Mouse (Mus musculus) kidney, postnatal 0 days (tissue): Measurements from ENCODE around the gene Mxra7. TPM values are rescaled to one million over a fixed set of nuclear protein-coding genes. Genes with fewer than 3 reads are reported as not detected.

ENCODE experiments used
- ATAC-seq: fragments of 200-750 bp; cut with Nextera tagmentation; replicated peaks from 2 replicates; pipeline ENCODE4 v1.8.0; 2017; ENCODE audit warnings: low read depth, moderate number of reproducible peaks, moderate TSS enrichment, moderate library complexity; ENCODE audit not compliant: low FRiP score
- DNase-seq: peaks from one replicate; pipeline ENCODE4 v3.0.0-alpha.2; 2016; ENCODE audit warnings: low spot score
- H3K27ac ChIP-seq: fragments of 300-500 bp; sonication (generic); 2 replicates; pipeline ENCODE4 v1.5.1; 2014; ENCODE audit warnings: mild to moderate bottlenecking
- H3K27me3 ChIP-seq: fragments of 300-500 bp; sonication (generic); 2 replicates; pipeline ENCODE4 v1.6.1; 2014; ENCODE audit warnings: low read length, mixed read lengths; ENCODE audit not compliant: insufficient read depth
- H3K36me3 ChIP-seq: fragments of 300-500 bp; sonication (generic); 2 replicates; pipeline ENCODE4 v1.6.1; 2014; ENCODE audit warnings: low read length, mixed read lengths; ENCODE audit not compliant: insufficient read depth
- H3K4me1 ChIP-seq: fragments of 300-500 bp; sonication (generic); replicated peaks from 2 replicates; pipeline ENCODE4 v1.6.1; 2014; ENCODE audit warnings: antibody characterized with exemption, low read length, mixed read lengths; ENCODE audit not compliant: insufficient read depth
- H3K4me2 ChIP-seq: fragments of 300-500 bp; sonication (generic); 2 replicates; pipeline ENCODE4 v1.6.1; 2014; ENCODE audit warnings: mild to moderate bottlenecking, low read length, moderate library complexity, mixed read lengths
- H3K4me3 ChIP-seq: fragments of 300-500 bp; sonication (generic); replicated peaks from 2 replicates; pipeline ENCODE4 v1.5.1; 2014; ENCODE audit warnings: low read depth, low read length
- H3K9ac ChIP-seq: fragments of 300-500 bp; sonication (generic); 2 replicates; pipeline ENCODE4 v1.6.1; 2014; ENCODE audit warnings: low read depth, low read length
- H3K9me3 ChIP-seq: fragments of 300-500 bp; sonication (generic); replicated peaks from 2 replicates; pipeline ENCODE4 v1.6.1; 2016; ENCODE audit warnings: low read length, inconsistent platforms, mixed read lengths
- CTCF ChIP-seq: IDR thresholded peaks from 2 replicates; pipeline ENCODE4 v1.5.1; 2016; ENCODE audit warnings: antibody characterized with exemption, low read depth, mild to moderate bottlenecking, moderate library complexity
- WGBS: fragments of 180-500 bp; shearing (Covaris S2); extraction: QIAGEN DNeasy Blood & Tissue Kit; methylation state at CpG from one replicate; pipeline ENCODE4 v1.1.7; 2014; 5-methylcytosine and 5-hydroxymethylcytosine counted together
- polyA plus RNA-seq: library from polyadenylated mRNA; unstranded; fragments of >200 nt; fragmentation: Nextera tagmentation; extraction: Ambion mirVana; gene quantifications from 2 replicates; pipeline ENCODE4 v1.2.1, GENCODE M21; 2015

Mxra7 gene
- polyA plus RNA-seq, 1 experiment from 2014 or later = 17.6 TPM

DNA sequence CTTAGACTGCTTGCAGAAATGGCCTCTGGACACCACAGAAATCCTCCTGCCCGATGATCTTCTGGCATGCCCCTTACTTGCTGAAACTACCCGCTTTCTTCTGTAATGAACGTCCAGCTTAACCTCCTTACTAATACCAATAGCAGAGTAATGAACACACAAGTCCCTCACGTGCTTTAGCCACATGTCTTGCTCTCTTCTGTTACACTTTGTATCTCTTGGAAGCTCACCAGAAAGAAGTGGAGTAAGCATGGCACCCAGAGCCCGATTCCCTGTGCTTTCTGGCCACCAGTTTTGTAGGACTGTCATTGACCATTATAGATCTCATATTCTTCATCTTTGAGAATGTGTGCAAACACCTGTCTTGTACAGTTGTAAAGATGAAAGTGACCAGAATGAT, 58.0 kb downstream of the Mxra7 start:
- ATAC-seq = no peak

DNA sequence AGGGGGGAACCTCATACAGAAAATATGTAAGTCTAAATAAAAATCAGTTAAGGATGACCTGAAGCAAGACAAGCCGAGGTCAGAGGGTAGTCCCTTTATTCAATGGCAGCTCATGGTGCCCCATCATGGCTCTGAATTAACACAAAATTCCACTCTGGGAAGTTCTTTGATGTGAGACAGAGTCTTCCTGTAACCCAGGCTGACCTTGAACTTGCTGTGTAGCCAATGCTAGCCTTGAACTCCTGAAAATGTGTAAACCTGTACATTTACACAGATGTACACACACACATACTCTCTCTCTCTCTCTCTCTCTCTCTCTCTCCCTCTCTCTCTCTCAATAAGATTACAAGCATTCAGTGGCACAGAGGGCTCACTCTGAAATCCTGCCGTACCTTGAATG, 62.9 kb downstream of the Mxra7 start:
- no peak overlapping the region for H3K4me2 ChIP-seq
- no peaks in the 10 kb centered on the region for H3K9me3 ChIP-seq
- H3K27ac ChIP-seq = no peak overlapping the region
- no peak for ATAC-seq
- 93% methylated on average over 2 of the region's 2 CpGs for WGBS
- no peaks in the 10 kb centered on the region for H3K36me3 ChIP-seq
- no peaks in the 10 kb centered on the region for H3K4me1 ChIP-seq
- no peak overlapping the region for H3K4me3 ChIP-seq
- DNase-seq = no peak
- TF ChIP-seq CTCF = no peak
- no peak overlapping the region for H3K9ac ChIP-seq
- H3K27me3 ChIP-seq = no peaks in the 10 kb centered on the region

More for the DNA sequence above, 58.0 kb downstream of the Mxra7 start:
- no peak for DNase-seq
- no peak for TF ChIP-seq CTCF
- Histone ChIP-seq H3K36me3 (no peaks in the 10 kb centered on the region), H3K27me3 (no peaks in the 10 kb centered on the region), H3K27ac (no peak overlapping the region), H3K4me3 (no peak overlapping the region), H3K4me1 (no peaks in the 10 kb centered on the region), H3K9ac (no peak overlapping the region), H3K9me3 (no peaks in the 10 kb centered on the region), H3K4me2 (no peak overlapping the region)
- 90% methylated on average over 5 of the region's 5 CpGs for WGBS

DNA sequence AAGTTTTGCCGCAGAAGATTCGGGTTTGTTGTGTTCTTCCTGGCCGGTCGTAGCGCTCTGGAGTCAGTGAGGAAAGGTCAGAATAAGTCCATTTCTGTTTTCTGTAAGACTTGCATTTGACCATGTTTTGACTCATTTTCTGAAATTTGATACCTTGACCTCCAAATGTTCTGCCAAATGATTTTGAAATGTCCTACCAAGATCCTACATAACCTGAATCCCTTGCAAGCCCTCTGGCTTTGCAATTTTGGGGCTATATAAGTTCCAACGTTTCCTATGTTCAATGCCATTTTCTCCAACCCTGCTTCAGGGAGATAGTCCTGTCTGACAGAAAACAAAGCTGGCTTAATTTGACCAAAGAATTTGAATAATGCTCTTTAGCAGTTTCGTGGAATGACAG, 63.5 kb downstream of the Mxra7 start:
- WGBS = 91% methylated on average over 7 of the region's 7 CpGs
- DNase-seq = no peak
- Histone ChIP-seq H3K4me1 (no peaks in the 10 kb centered on the region), H3K27ac (no peak overlapping the region), H3K4me2 (no peak overlapping the region), H3K27me3 (no peaks in the 10 kb centered on the region), H3K36me3 (no peaks in the 10 kb centered on the region), H3K9ac (no peak overlapping the region), H3K4me3 (no peak overlapping the region), H3K9me3 (no peaks in the 10 kb centered on the region)
- no peak for TF ChIP-seq CTCF
- ATAC-seq = no peak

DNA sequence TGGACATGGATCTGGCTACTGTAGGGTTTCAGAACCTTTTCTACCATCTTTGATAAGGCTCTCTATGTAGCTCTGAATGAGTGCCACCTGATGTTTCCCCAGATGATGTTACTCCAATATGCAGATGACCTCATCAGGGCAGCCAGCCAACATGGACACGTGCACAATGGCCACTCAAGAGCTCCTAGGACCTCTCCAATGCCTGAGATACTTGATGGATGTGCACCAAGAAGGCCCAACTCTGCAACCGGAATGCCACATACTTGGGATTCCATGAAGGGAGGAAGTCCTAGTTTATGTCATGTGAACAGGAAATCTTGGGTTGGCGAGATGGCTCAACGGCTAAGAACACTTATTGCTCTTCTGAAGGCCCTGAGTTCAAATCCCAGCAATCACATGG, 72.7 kb downstream of the Mxra7 start:
- ATAC-seq (no peak), DNase-seq (no peak)
- no peaks in the 10 kb centered on the region for H3K27me3 ChIP-seq
- H3K4me3 ChIP-seq = no peak overlapping the region
- H3K27ac ChIP-seq = no peak overlapping the region
- H3K9ac ChIP-seq = no peak overlapping the region
- WGBS = 80% methylated on average over 4 of the region's 4 CpGs
- H3K4me1 ChIP-seq = no peaks in the 10 kb centered on the region
- H3K36me3 ChIP-seq = no peaks in the 10 kb centered on the region
- no peak for TF ChIP-seq CTCF
- no peaks in the 10 kb centered on the region for H3K9me3 ChIP-seq
- no peak overlapping the region for H3K4me2 ChIP-seq

DNA sequence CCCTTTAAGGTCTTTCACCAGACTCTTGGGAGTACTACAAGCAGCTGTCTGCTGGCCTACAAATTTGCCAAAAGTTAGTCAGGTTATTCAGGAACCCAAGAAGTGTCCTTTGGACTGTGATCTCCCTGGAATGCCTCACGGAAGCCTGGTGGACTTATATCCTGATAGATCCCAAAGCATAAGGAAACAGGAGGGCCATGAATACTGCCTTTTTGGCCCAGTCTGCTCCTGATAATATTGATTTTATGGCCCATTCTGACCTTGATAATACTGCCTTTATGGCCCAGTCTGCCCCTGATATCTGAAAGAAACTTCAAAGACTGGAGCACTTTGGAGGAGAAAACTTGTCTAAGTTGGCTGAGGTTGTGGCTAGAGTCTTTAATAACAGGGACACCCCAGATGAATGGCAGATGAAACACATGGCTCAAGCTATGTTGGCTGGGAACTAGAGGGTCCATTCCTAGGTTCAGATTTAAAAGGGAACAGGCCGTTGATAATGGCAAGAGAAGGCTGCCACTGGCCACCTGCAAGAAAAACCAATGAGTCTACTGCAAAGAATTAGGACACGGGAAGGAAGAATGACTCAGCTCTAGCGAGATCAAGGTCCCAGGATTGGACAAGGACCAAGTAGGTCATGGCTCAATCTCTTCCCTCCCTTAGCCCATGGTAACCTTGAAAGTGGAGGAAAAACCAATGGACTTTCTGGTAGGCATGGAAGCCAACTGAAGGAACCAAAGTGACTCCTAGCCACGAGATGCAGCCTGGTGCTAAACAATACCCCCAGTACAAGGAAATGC, 74.0 kb downstream of the Mxra7 start:
- H3K9me3 ChIP-seq = no peaks in the 10 kb centered on the region
- ATAC-seq (no peak), DNase-seq (no peak)
- no peak overlapping the region for H3K4me3 ChIP-seq
- no peak overlapping the region for H3K9ac ChIP-seq
- WGBS = 90% methylated on average over 5 of the region's 5 CpGs
- H3K4me1 ChIP-seq = no peaks in the 10 kb centered on the region
- no peaks in the 10 kb centered on the region for H3K27me3 ChIP-seq
- TF ChIP-seq CTCF = no peak
- no peaks in the 10 kb centered on the region for H3K36me3 ChIP-seq
- H3K27ac ChIP-seq = no peak overlapping the region
- H3K4me2 ChIP-seq = no peak overlapping the region

Other genes with a start within 250 kb of the Mxra7 start
- 8.6 and 8.9 TPM in 2 replicates for gene Ube2o, start 246.6 kb downstream of the Mxra7 start, polyA plus RNA-seq
- gene Aanat, start 241.6 kb downstream of the Mxra7 start, polyA plus RNA-seq = not detected in 2 replicates
- gene Rhbdf2, start 201.0 kb downstream of the Mxra7 start, polyA plus RNA-seq = 8.8 and 9.0 TPM in 2 replicates
- 1.3 and 1.4 TPM in 2 replicates for gene Prcd, start 174.5 kb downstream of the Mxra7 start, polyA plus RNA-seq
- 35.2 and 37.5 TPM in 2 replicates for gene Cygb, start 173.7 kb downstream of the Mxra7 start, polyA plus RNA-seq
- not detected in 2 replicates for gene St6galnac1, start 52.5 kb downstream of the Mxra7 start, polyA plus RNA-seq
- 60.2 and 71.5 TPM in 2 replicates for gene Mettl23, start 15.2 kb upstream of the Mxra7 start, polyA plus RNA-seq
- 52.8 and 54.1 TPM in 2 replicates for gene Jmjd6, start 15.4 kb upstream of the Mxra7 start, polyA plus RNA-seq
- gene Mfsd11, start 24.4 kb upstream of the Mxra7 start, polyA plus RNA-seq = 48.4 and 53.6 TPM in 2 replicates
- 664 and 665 TPM in 2 replicates for gene Srsf2, start 25.0 kb upstream of the Mxra7 start, polyA plus RNA-seq
- 0.24 TPM in 1 of 2 replicates, not detected in the other for gene Mgat5b, start 90.8 kb upstream of the Mxra7 start, polyA plus RNA-seq